Mouse (Mus musculus): ENCODE data around the gene Tfip11. TPM values are rescaled to one million over a fixed set of nuclear protein-coding genes. Genes with fewer than 3 reads are reported as not detected.
A peak's percentile ranks its signal among the peaks of the same experiment; 100 is the strongest.

Gene Tfip11
- polyA plus RNA-seq, 1 experiment from 2014 or later = 16.6 TPM

DNA sequence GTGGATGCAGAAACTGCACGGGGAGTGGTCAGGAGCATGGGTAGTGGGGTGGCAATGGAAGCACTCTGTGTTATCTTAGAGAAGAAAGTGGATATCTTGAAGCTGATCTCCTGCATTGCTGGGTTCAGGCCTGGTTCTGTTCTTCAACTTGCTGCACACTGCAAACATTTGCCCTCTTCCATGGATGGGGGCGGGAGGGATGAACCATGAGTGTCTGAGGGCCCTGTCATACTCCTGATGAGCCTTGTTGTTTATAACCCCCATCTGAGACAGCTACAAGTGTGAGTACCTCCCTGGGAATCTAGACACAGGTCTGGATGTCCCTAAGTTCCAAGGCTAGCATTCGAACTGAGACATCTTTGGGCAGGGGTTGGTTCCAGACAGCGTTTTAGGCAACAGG lies 4.8 kb upstream of the Tfip11 start:
- no peak for ATAC-seq (ENCODE audit: insufficient number of reproducible peaks, insufficient read depth, low FRiP score, low read depth)
- Histone ChIP-seq H3K27me3 (ENCODE audit: control insufficient read depth, insufficient read depth, low read length) (no peaks in the 10 kb centered on the region), H3K27ac (ENCODE audit: low read length) (no peak overlapping the region), H3K36me3 (ENCODE audit: control insufficient read depth, insufficient read depth, low read length) (no peaks in the 10 kb centered on the region), H3K4me3 (ENCODE audit: low read depth, low read length) (no peak overlapping the region), H3K9me3 (ENCODE audit: control insufficient read depth, low read depth, low read length) (no peaks in the 10 kb centered on the region), H3K9ac (replicated peaks; ENCODE audit: low read depth, low read length) (no peak overlapping the region), H3K4me2 (replicated peaks; ENCODE audit: low read depth, low read length) (no peak overlapping the region), H3K4me1 (ENCODE audit: control insufficient read depth, insufficient read depth, low read length) (peaks cover 12% of the 10 kb centered on the region)
- WGBS = 69% methylated on average over 4 of the region's 4 CpGs

DNA sequence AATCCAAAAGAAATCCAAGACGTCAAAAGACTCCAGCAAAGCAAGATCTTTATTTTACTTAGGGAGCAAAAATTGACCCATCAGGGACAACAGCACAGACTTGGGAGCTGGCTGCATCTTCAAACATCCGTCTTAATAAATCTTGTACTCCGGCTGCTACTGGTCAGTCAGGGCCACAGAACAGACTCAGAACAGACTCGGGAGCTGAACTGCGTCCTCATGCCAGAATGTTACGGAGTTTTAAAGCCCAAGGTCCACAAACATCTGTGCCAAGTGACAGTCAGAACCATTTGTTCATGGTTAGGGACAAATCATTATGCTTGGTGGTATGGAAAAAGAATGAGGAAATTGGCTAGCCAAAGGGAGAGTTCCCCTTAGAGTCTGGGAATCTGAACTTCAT lies 2.9 kb upstream of the Tfip11 start:
- ATAC-seq (ENCODE audit: insufficient number of reproducible peaks, insufficient read depth, low FRiP score, low read depth) = no peak
- no peak overlapping the region for H3K4me2 ChIP-seq (replicated peaks; ENCODE audit: low read depth, low read length)
- WGBS = 87% methylated on average over 6 of the region's 6 CpGs
- H3K9me3 ChIP-seq (ENCODE audit: control insufficient read depth, low read depth, low read length) = no peaks in the 10 kb centered on the region
- 0 out of 2 replicates have a peak, but pooled peaks cover 2% of the 10 kb centered on the region for H3K36me3 ChIP-seq (ENCODE audit: control insufficient read depth, insufficient read depth, low read length)
- H3K4me1 ChIP-seq (ENCODE audit: control insufficient read depth, insufficient read depth, low read length) = peaks cover 17% of the 10 kb centered on the region; the same call in 1 of the 2 replicates
- no peak overlapping the region for H3K9ac ChIP-seq (replicated peaks; ENCODE audit: low read depth, low read length)
- no peaks in the 10 kb centered on the region for H3K27me3 ChIP-seq (ENCODE audit: control insufficient read depth, insufficient read depth, low read length)
- H3K27ac ChIP-seq (ENCODE audit: low read length) = no peak overlapping the region
- H3K4me3 ChIP-seq (ENCODE audit: low read depth, low read length) = no peak overlapping the region

DNA sequence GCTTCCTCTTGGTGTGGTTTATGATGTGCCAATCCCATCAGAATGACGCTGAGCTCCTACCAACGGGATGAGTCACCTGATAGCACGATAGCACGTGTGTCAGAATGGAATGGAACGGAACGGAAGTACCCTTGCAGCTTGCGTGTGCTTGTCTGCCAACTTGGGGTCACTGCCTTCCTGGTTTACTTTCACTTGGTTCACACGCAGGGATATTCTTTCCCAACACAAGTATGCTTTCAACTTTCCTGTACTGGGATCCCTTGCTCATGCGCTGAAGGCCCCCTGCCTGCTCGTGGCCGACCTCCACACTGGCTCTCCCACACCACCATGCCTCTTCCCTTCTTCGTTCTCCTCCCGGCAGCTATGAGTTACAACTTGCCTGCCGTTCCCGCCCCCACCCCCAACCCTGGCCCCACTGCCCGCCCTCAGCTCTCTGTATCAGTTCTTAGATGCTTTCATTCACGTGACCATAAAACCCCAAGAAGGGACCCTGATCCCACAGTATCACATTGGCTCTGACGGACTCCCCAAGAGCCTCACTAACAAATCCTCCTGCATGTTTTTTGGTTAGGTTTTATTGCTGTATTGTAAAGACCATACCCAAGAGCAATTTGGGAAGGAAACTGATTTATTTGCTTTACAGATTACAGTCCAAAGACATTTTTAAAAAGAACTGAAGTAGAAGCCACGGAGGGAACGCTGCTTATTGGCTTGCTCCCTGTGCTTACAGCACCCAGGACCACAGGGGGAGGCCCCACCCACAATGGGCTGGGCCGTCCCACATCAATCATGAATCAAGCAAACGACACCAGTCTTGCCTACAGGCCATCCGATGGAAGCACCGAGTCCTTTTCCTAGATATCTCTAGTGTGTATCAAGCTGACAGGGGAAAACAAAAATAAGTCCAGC lies 1.3 kb upstream of the Tfip11 start:
- Histone ChIP-seq H3K4me1 (ENCODE audit: control insufficient read depth, insufficient read depth, low read length) (peaks cover 17% of the 10 kb centered on the region; the same call in 1 of the 2 replicates), H3K4me3 (ENCODE audit: low read depth, low read length) (no peak overlapping the region), H3K36me3 (ENCODE audit: control insufficient read depth, insufficient read depth, low read length) (peaks cover 13% of the 10 kb centered on the region; the same call in 1 of the 2 replicates), H3K9ac (replicated peaks; ENCODE audit: low read depth, low read length) (no peak overlapping the region), H3K27me3 (ENCODE audit: control insufficient read depth, insufficient read depth, low read length) (no peaks in the 10 kb centered on the region), H3K9me3 (ENCODE audit: control insufficient read depth, low read depth, low read length) (no peaks in the 10 kb centered on the region), H3K4me2 (replicated peaks; ENCODE audit: low read depth, low read length) (peak overlapping the region; percentile 61), H3K27ac (ENCODE audit: low read length) (peak overlapping the region; percentile 35; the same call in 1 of the 2 replicates)
- peak; percentile 67 for ATAC-seq (ENCODE audit: insufficient number of reproducible peaks, insufficient read depth, low FRiP score, low read depth)
- WGBS = 19% methylated on average over 24 of the region's 24 CpGs

DNA sequence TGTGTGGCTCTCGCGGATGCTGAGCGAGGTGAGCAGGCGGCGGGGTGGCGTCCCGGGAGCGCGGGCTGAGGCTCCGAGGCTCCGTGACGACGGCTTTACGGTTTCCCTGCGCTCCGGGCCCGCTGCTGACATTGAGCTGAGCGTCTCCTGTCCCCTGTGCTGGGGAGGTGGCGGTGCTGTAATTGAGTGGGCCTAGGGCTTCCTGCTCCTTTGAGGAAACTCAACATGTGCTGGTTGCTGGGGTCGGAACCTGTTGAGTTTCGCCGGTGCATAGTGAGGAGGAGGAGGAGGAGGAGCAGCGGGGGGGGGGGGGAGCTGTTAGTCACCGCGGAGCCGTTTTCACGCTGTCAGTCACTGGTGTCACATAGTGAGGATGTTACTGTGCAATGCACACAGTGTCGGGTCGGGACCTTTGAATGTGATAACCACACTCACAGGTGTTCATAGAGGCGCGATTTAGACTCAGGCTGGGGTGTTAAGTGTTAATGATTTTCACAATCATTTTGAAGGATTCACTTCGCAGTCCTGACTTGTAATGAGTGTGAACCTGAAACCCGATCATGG lies 370 bp downstream of the Tfip11 start:
- Histone ChIP-seq H3K36me3 (ENCODE audit: control insufficient read depth, insufficient read depth, low read length) (peaks cover 27% of the 10 kb centered on the region), H3K9me3 (ENCODE audit: control insufficient read depth, low read depth, low read length) (no peaks in the 10 kb centered on the region), H3K27ac (ENCODE audit: low read length) (no peak overlapping the region), H3K4me3 (ENCODE audit: low read depth, low read length) (peak overlapping the region; percentile 72), H3K27me3 (ENCODE audit: control insufficient read depth, insufficient read depth, low read length) (no peaks in the 10 kb centered on the region), H3K4me2 (replicated peaks; ENCODE audit: low read depth, low read length) (peak overlapping the region; percentile 61), H3K4me1 (ENCODE audit: control insufficient read depth, insufficient read depth, low read length) (peaks cover 17% of the 10 kb centered on the region; the same call in 1 of the 2 replicates), H3K9ac (replicated peaks; ENCODE audit: low read depth, low read length) (peak overlapping the region; percentile 49)
- WGBS = 2% methylated on average over 33 of the region's 33 CpGs
- ATAC-seq (ENCODE audit: insufficient number of reproducible peaks, insufficient read depth, low FRiP score, low read depth) = 0 out of 2 replicates have a peak, but pooled peaks have one; percentile 43

DNA sequence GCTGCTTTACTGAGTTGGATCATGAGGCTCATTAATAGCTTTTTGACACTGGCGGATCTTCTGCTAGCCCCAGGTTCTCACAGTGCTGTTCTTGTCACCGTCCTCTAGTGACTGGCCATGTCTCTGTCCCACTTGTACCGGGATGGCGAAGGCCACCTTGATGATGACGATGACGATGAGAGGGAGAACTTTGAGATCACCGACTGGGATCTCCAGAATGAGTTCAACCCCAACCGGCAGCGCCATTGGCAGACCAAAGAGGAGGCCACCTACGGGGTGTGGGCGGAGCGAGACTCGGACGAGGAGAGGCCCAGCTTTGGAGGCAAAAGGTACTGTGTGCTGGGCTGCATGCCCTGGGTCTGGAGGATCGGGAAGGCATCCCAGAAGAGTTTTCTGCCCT lies 1.7 kb downstream of the Tfip11 start:
- no peak overlapping the region for H3K4me2 ChIP-seq (replicated peaks; ENCODE audit: low read depth, low read length)
- no peak overlapping the region for H3K27ac ChIP-seq (ENCODE audit: low read length)
- H3K27me3 ChIP-seq (ENCODE audit: control insufficient read depth, insufficient read depth, low read length) = no peaks in the 10 kb centered on the region
- no peak overlapping the region for H3K4me3 ChIP-seq (ENCODE audit: low read depth, low read length)
- ATAC-seq (ENCODE audit: insufficient number of reproducible peaks, insufficient read depth, low FRiP score, low read depth) = no peak
- 94% methylated on average over 15 of the region's 15 CpGs for WGBS
- no peak overlapping the region for H3K9ac ChIP-seq (replicated peaks; ENCODE audit: low read depth, low read length)
- H3K36me3 ChIP-seq (ENCODE audit: control insufficient read depth, insufficient read depth, low read length) = peaks cover 40% of the 10 kb centered on the region
- H3K9me3 ChIP-seq (ENCODE audit: control insufficient read depth, low read depth, low read length) = no peaks in the 10 kb centered on the region
- peaks cover 17% of the 10 kb centered on the region; the same call in 1 of the 2 replicates for H3K4me1 ChIP-seq (ENCODE audit: control insufficient read depth, insufficient read depth, low read length)

DNA sequence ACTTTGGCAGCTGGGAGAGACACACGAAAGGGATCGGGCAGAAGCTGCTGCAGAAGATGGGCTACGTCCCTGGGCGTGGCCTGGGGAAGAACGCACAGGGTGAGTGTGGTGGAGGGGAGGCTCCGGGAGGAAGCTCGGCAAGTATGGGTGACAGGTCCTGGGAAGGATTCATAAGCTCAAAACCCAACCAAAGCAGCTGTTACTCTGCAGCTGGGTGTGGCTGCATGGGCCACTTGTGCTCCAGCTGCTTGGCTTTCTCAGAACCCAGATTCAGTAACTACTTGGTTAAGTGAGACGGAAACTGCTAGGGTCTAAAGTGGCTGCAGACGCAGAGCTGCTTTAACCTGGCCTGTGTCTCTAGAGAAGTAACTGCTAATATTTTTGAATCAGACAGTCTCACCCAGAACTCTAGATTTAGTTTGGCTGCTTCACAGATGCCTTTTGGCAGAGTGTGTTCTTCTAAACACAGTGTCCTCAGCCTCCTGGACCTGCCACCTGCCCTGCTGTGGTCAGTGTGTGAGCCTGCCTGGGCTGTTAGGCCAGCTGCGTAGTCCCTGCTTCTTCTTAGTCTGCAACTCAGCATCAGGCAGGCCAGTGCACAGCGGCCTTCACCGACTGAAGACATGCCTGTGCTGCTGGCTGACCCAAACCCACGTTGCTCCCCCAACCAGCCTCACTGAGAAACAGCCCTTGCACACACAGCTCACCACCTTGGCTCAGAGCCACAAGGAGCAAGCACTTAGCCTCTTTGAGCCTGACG lies 3.8 kb downstream of the Tfip11 start:
- ATAC-seq (ENCODE audit: insufficient number of reproducible peaks, insufficient read depth, low FRiP score, low read depth) = no peak
- no peak overlapping the region for H3K4me2 ChIP-seq (replicated peaks; ENCODE audit: low read depth, low read length)
- H3K36me3 ChIP-seq (ENCODE audit: control insufficient read depth, insufficient read depth, low read length) = peaks cover 60% of the 10 kb centered on the region
- no peaks in the 10 kb centered on the region for H3K9me3 ChIP-seq (ENCODE audit: control insufficient read depth, low read depth, low read length)
- H3K27ac ChIP-seq (ENCODE audit: low read length) = no peak overlapping the region
- H3K4me1 ChIP-seq (ENCODE audit: control insufficient read depth, insufficient read depth, low read length) = peaks cover 11% of the 10 kb centered on the region; the same call in 1 of the 2 replicates
- H3K4me3 ChIP-seq (ENCODE audit: low read depth, low read length) = no peak overlapping the region
- H3K27me3 ChIP-seq (ENCODE audit: control insufficient read depth, insufficient read depth, low read length) = no peaks in the 10 kb centered on the region
- H3K9ac ChIP-seq (replicated peaks; ENCODE audit: low read depth, low read length) = no peak overlapping the region
- WGBS = 91% methylated on average over 14 of the region's 14 CpGs

DNA sequence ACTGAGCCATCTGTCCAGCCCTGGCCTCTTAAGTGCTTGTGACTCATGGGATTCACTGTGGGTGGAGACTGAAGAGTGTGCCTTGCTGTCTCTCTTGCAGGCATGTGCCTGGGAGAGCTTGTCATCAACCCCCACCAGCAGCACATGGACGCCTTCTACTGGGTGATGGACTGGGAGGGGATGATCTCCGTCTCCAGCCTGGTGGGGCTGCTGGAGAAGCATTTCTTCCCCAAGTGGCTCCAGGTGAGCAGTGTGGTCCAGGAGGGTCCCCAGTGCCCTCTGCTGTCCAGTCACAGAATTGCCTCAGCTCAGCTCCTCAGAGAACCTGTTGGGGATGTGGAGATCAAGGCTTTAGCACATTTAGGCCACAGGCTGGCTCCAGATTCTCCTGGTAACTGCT lies 9.3 kb downstream of the Tfip11 start:
- WGBS = 26% methylated on average over 2 of the region's 2 CpGs

DNA sequence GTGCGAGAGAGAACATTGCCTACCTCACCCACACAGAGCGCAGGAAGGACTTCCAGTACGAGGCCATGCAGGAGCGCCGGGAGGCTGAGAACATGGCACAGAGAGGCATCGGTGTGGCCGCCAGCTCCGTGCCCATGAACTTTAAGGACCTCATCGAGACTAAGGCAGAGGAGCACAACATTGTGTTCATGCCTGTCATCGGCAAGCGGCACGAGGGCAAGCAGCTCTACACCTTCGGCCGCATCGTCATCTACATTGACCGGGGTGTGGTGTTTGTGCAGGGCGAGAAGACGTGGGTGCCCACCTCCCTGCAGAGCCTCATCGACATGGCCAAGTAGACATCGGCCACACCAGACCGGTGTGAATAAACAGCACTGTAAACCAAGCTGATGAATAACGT lies 10.8 kb downstream of the Tfip11 start:
- ATAC-seq (ENCODE audit: insufficient number of reproducible peaks, insufficient read depth, low FRiP score, low read depth) = no peak
- H3K36me3 ChIP-seq (ENCODE audit: control insufficient read depth, insufficient read depth, low read length) = peaks cover 69% of the 10 kb centered on the region
- H3K4me2 ChIP-seq (replicated peaks; ENCODE audit: low read depth, low read length) = no peak overlapping the region
- H3K27ac ChIP-seq (ENCODE audit: low read length) = no peak overlapping the region
- H3K27me3 ChIP-seq (ENCODE audit: control insufficient read depth, insufficient read depth, low read length) = no peaks in the 10 kb centered on the region
- H3K4me1 ChIP-seq (ENCODE audit: control insufficient read depth, insufficient read depth, low read length) = peaks cover under 1% of the 10 kb centered on the region; the same call in 1 of the 2 replicates
- H3K9me3 ChIP-seq (ENCODE audit: control insufficient read depth, low read depth, low read length) = no peaks in the 10 kb centered on the region
- 91% methylated on average over 22 of the region's 22 CpGs for WGBS
- no peak overlapping the region for H3K4me3 ChIP-seq (ENCODE audit: low read depth, low read length)
- no peak overlapping the region for H3K9ac ChIP-seq (replicated peaks; ENCODE audit: low read depth, low read length)

More for the DNA sequence above, 9.3 kb downstream of the Tfip11 start:
- no peak overlapping the region for H3K9ac ChIP-seq (replicated peaks; ENCODE audit: low read depth, low read length)
- H3K4me1 ChIP-seq (ENCODE audit: control insufficient read depth, insufficient read depth, low read length) = no peaks in the 10 kb centered on the region
- no peaks in the 10 kb centered on the region for H3K27me3 ChIP-seq (ENCODE audit: control insufficient read depth, insufficient read depth, low read length)
- H3K36me3 ChIP-seq (ENCODE audit: control insufficient read depth, insufficient read depth, low read length) = peaks cover 85% of the 10 kb centered on the region
- H3K27ac ChIP-seq (ENCODE audit: low read length) = no peak overlapping the region
- H3K9me3 ChIP-seq (ENCODE audit: control insufficient read depth, low read depth, low read length) = no peaks in the 10 kb centered on the region
- 0 out of 2 replicates have a peak, but pooled peaks have one; percentile 15 for ATAC-seq (ENCODE audit: insufficient number of reproducible peaks, insufficient read depth, low FRiP score, low read depth)
- no peak overlapping the region for H3K4me2 ChIP-seq (replicated peaks; ENCODE audit: low read depth, low read length)
- no peak overlapping the region for H3K4me3 ChIP-seq (ENCODE audit: low read depth, low read length)

Data from stomach, embryonic 14.5 days (tissue).